Mouse (Mus musculus) MEL (cell line): ENCODE measurements around the gene Erg. TPM values are rescaled to one million over a fixed set of nuclear protein-coding genes. Genes with fewer than 3 reads are reported as not detected.

Experiments
- DNase-seq: peaks from one replicate; pipeline ENCODE4 v3.0.0; 2011; ENCODE audit warnings: low read depth, low spot score
- H3K27ac ChIP-seq: 2 replicates; pipeline ENCODE4 v1.5.1; 2012; ENCODE audit warnings: low read depth, mild to moderate bottlenecking, control low read depth, low read length, moderate library complexity; ENCODE audit not compliant: control insufficient read depth
- H3K27me3 ChIP-seq, 2 experiments: fragments of 150-350 bp in 1 of 2; sonication (generic) in 1 of 2; 2 replicates each; pipeline ENCODE4 v1.6.1; 2012; ENCODE audit warnings: low read length in 2 of 2, mild to moderate bottlenecking in 2 of 2, improper control_type of control experiment in 1 of 2, moderate library complexity in 1 of 2; ENCODE audit not compliant: insufficient read depth in 2 of 2, control insufficient read depth in 1 of 2
- H3K36me3 ChIP-seq, 2 experiments: 2 replicates each; pipeline ENCODE4 v1.6.1; 2012 to 2014; ENCODE audit warnings: low read length in 2 of 2, improper control_type of control experiment in 1 of 2, inconsistent platforms in 1 of 2, mild to moderate bottlenecking in 1 of 2; ENCODE audit not compliant: insufficient read depth in 2 of 2, control insufficient read depth in 1 of 2
- H3K4me1 ChIP-seq, 2 experiments: fragments of 150-350 bp in 1 of 2; sonication (generic) in 1 of 2; 2 replicates each; pipeline ENCODE4 v1.6.1; 2012; ENCODE audit warnings: low read length in 2 of 2, improper control_type of control experiment in 1 of 2, mild to moderate bottlenecking in 1 of 2; ENCODE audit not compliant: insufficient read depth in 2 of 2, control insufficient read depth in 1 of 2
- H3K4me3 ChIP-seq, 2 experiments: fragments of 150-350 bp in 1 of 2; sonication (generic) in 1 of 2; 2 replicates each; pipeline ENCODE4 v1.5.1; 2012; ENCODE audit warnings: low read depth in 2 of 2, low read length in 2 of 2, mild to moderate bottlenecking in 2 of 2, moderate library complexity in 2 of 2, control low read depth in 1 of 2, improper control_type of control experiment in 1 of 2; ENCODE audit not compliant: control insufficient read depth in 1 of 2, insufficient read depth in 1 of 2
- H3K79me2 ChIP-seq: 2 replicates; pipeline ENCODE4 v1.6.1; 2012; ENCODE audit warnings: mild to moderate bottlenecking, low read length, moderate library complexity; ENCODE audit not compliant: control insufficient read depth, poor library complexity, insufficient read depth
- H3K9ac ChIP-seq: 2 replicates; pipeline ENCODE4 v1.6.1; 2012; ENCODE audit warnings: low read depth, mild to moderate bottlenecking, control low read depth, low read length, moderate library complexity; ENCODE audit not compliant: control insufficient read depth, poor library complexity, severe bottlenecking
- H3K9me3 ChIP-seq: fragments of 150-350 bp; sonication (generic); replicated peaks from 2 replicates; pipeline ENCODE4 v1.6.1; 2012; ENCODE audit warnings: mild to moderate bottlenecking, low read length, improper control_type of control experiment, moderate library complexity; ENCODE audit not compliant: insufficient read depth
- BHLHE40 ChIP-seq: IDR thresholded peaks from 2 replicates; pipeline ENCODE4 v1.6.1; 2012; ENCODE audit warnings: low read depth, mild to moderate bottlenecking, inconsistent platforms, low read length, improper control_type of control experiment, borderline replicate concordance
- CHD1 ChIP-seq: IDR thresholded peaks from 2 replicates; pipeline ENCODE4 v1.6.1; 2012; ENCODE audit warnings: low read depth, mild to moderate bottlenecking, inconsistent platforms, low read length, improper control_type of control experiment
- CTCF ChIP-seq, 3 experiments: IDR thresholded peaks in 2 of 3; conservative IDR thresholded peaks in 1 of 3; 2 replicates each; pipeline ENCODE4 v1.5.1; 2011 to 2012; ENCODE audit warnings: low read length in 3 of 3, low read depth in 2 of 3, mild to moderate bottlenecking in 2 of 3, improper control_type of control experiment in 1 of 3, inconsistent platforms in 1 of 3, mixed read lengths in 1 of 3, moderate library complexity in 1 of 3; ENCODE audit not compliant: control insufficient read depth in 1 of 3, insufficient read depth in 1 of 3, poor library complexity in 1 of 3, severe bottlenecking in 1 of 3
- ELF1 ChIP-seq: IDR thresholded peaks from 2 replicates; pipeline ENCODE4 v1.6.1; 2014; ENCODE audit warnings: low read depth, mild to moderate bottlenecking, inconsistent platforms, low read length, improper control_type of control experiment, moderate library complexity
- GABPA ChIP-seq: IDR thresholded peaks from 2 replicates; pipeline ENCODE4 v1.6.1; 2012; ENCODE audit warnings: low read depth, mild to moderate bottlenecking, inconsistent platforms, low read length, improper control_type of control experiment, moderate library complexity
- GATA1 ChIP-seq: IDR thresholded peaks from 2 replicates; pipeline ENCODE4 v1.6.1; 2011; ENCODE audit warnings: low read depth, low read length, improper control_type of control experiment
- HCFC1 ChIP-seq: IDR thresholded peaks from 2 replicates; pipeline ENCODE4 v1.6.1; 2012; ENCODE audit warnings: low read depth, mild to moderate bottlenecking, inconsistent platforms, low read length, improper control_type of control experiment, moderate library complexity
- JUND ChIP-seq: IDR thresholded peaks from 2 replicates; pipeline ENCODE4 v1.6.1; 2011; ENCODE audit warnings: low read depth, mild to moderate bottlenecking, improper control_type of control experiment, low read length
- KAT2A ChIP-seq: conservative IDR thresholded peaks from 2 replicates; pipeline ENCODE4 v1.6.1; 2012; ENCODE audit warnings: low read depth, low read length, improper control_type of control experiment, inconsistent platforms
- MAFK ChIP-seq: IDR thresholded peaks from 2 replicates; pipeline ENCODE4 v1.6.1; 2011; ENCODE audit warnings: low read depth, mild to moderate bottlenecking, low read length, improper control_type of control experiment, borderline replicate concordance
- MAX ChIP-seq: IDR thresholded peaks from 2 replicates; pipeline ENCODE4 v1.6.1; 2011; ENCODE audit warnings: low read length, improper control_type of control experiment
- MAZ ChIP-seq: IDR thresholded peaks from 2 replicates; pipeline ENCODE4 v1.6.1; 2012; ENCODE audit warnings: low read depth, mild to moderate bottlenecking, inconsistent platforms, low read length, improper control_type of control experiment
- MYC ChIP-seq: IDR thresholded peaks from 2 replicates; pipeline ENCODE4 v1.6.1; 2011; ENCODE audit warnings: low read depth, mild to moderate bottlenecking, low read length, improper control_type of control experiment, moderate library complexity
- POLR2A ChIP-seq, 2 experiments: IDR thresholded peaks; 2 replicates each; pipeline ENCODE4 v1.6.1; 2011 to 2012; ENCODE audit warnings: low read length in 2 of 2, mild to moderate bottlenecking in 2 of 2, control low read depth in 1 of 2, improper control_type of control experiment in 1 of 2, low read depth in 1 of 2, moderate library complexity in 1 of 2; ENCODE audit not compliant: control insufficient read depth in 1 of 2, insufficient read depth in 1 of 2, poor library complexity in 1 of 2
- POLR2AphosphoS2 ChIP-seq: IDR thresholded peaks from 2 replicates; pipeline ENCODE4 v1.6.1; 2011; ENCODE audit warnings: low read length, improper control_type of control experiment
- POLR2AphosphoS5 ChIP-seq: IDR thresholded peaks from 2 replicates; pipeline ENCODE4 v1.6.1; 2012; ENCODE audit warnings: low read depth, borderline replicate concordance, mild to moderate bottlenecking, inconsistent platforms, low read length, moderate library complexity, mixed read lengths
- RCOR1 ChIP-seq: IDR thresholded peaks from 2 replicates; pipeline ENCODE4 v1.6.1; 2012; ENCODE audit warnings: low read depth, mild to moderate bottlenecking, inconsistent platforms, low read length, improper control_type of control experiment
- SIN3A ChIP-seq: IDR thresholded peaks from 2 replicates; pipeline ENCODE4 v1.6.1; 2012; ENCODE audit warnings: low read length, improper control_type of control experiment, inconsistent platforms
- SMC3 ChIP-seq: IDR thresholded peaks from 2 replicates; pipeline ENCODE4 v1.6.1; 2011; ENCODE audit warnings: low read depth, low read length, improper control_type of control experiment
- TBP ChIP-seq: IDR thresholded peaks from 2 replicates; pipeline ENCODE4 v1.8.0; 2011; ENCODE audit warnings: low read depth, low read length, improper control_type of control experiment
- USF1 ChIP-seq: IDR thresholded peaks from 2 replicates; pipeline ENCODE4 v1.6.1; 2014; ENCODE audit warnings: low read depth, mild to moderate bottlenecking, inconsistent platforms, low read length, improper control_type of control experiment, moderate library complexity
- ZC3H11A ChIP-seq: IDR thresholded peaks from 2 replicates; pipeline ENCODE4 v1.6.1; 2012; ENCODE audit warnings: low read depth, mild to moderate bottlenecking, inconsistent platforms, low read length, improper control_type of control experiment
- ZKSCAN1 ChIP-seq: IDR thresholded peaks from 2 replicates; pipeline ENCODE4 v1.6.1; 2012; ENCODE audit warnings: low read depth, mild to moderate bottlenecking, inconsistent platforms, low read length, improper control_type of control experiment, moderate library complexity
- ZNF384 ChIP-seq: IDR thresholded peaks from 2 replicates; pipeline ENCODE4 v1.6.1; 2012; ENCODE audit warnings: low read depth, mild to moderate bottlenecking, inconsistent platforms, low read length, improper control_type of control experiment
- polyA plus RNA-seq, 2 experiments: library from polyadenylated mRNA; stranded (reverse) in 1 of 2; unstranded in 1 of 2; fragments of >175 nt in 1 of 2; fragments of >200 nt in 1 of 2; gene quantifications; 2 replicates each; pipeline versions ENCODE4 v1.2.1 to v1.2.4; 2012; ENCODE audit warnings: low replicate concordance in 2 of 2, low read depth in 1 of 2; ENCODE audit not compliant: insufficient read length in 2 of 2, insufficient read depth in 1 of 2, missing spikeins in 1 of 2
- total RNA-seq: library from RNA; depleted of rRNA; stranded (reverse); fragments of 300-350 nt; gene quantifications from 2 replicates; pipeline ENCODE4 v1.2.3, GENCODE M21; 2012

Gene Erg
- total and polyA plus RNA-seq, 3 experiments, result 0.11 to 0.27 TPM; not detected in 1

DNA sequence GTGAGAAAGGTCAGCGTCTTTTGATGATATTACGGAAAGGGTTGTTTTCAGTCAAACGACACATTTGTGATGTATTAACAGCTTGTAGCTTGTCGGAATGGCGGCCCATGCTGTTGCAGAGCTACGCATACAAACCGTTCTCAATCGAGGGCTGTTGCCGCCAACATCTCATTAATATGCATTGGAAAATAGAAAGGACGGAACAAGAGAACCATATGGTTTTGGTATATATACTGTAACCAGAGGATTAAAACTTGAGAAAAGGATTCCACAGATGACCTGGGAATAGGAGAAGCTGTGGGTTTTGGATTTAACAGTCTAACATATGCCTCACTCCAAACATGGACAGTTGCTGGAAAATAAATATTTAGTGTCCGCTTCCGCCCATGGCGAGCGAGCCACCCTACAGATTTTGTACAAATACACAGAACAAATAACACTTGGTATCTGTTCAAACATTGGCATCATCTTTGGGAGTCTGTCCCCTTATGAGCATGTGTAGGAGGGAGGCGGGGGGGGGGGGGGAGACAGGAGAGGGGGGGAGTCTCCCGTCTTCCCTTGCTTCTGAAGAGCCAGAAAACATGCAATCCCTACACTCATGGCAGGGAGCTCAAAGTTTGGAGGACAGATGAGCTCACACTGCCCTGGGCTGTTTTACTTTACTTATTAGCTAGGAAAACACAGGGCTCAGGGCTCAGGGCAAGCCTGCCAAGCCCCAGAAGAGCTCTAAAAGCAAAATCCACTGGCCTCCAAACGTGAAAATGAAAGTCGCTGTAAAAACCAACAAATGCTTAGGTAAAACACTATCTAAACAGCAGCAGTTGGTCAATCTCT, 222.5 kb downstream of the Erg start:
- TF ChIP-seq TBP (no peak), ZNF384 (no peak), POLR2AphosphoS5 (no peak), CTCF (IDR thresholded peaks at IDR 0.05 in 2 of 3, conservative IDR thresholded peaks at IDR 0.05 in 1 of 3; ENCODE audit: control insufficient read depth in 1 of 3, insufficient read depth in 1 of 3, low read depth in 2 of 3, low read length in 3 of 3, poor library complexity in 1 of 3, severe bottlenecking in 1 of 3) (no peak), JUND (no peak), SMC3 (no peak), ELF1 (no peak), MAFK (no peak), BHLHE40 (no peak), SIN3A (no peak), USF1 (no peak), POLR2AphosphoS2 (no peak), HCFC1 (no peak), KAT2A (no peak)
- Histone ChIP-seq H3K9ac (no peak overlapping the region), H3K27ac (no peak overlapping the region), H3K4me1 (no peaks in the 10 kb centered on the region), H3K79me2 (no peaks in the 10 kb centered on the region), H3K4me3 (no peak overlapping the region), H3K27me3 (peaks cover 1 to 7% of the 10 kb centered on the region in 2 experiments), H3K9me3 (no peaks in the 10 kb centered on the region), H3K36me3 (no peaks in the 10 kb centered on the region)
- no peak for DNase-seq

DNA sequence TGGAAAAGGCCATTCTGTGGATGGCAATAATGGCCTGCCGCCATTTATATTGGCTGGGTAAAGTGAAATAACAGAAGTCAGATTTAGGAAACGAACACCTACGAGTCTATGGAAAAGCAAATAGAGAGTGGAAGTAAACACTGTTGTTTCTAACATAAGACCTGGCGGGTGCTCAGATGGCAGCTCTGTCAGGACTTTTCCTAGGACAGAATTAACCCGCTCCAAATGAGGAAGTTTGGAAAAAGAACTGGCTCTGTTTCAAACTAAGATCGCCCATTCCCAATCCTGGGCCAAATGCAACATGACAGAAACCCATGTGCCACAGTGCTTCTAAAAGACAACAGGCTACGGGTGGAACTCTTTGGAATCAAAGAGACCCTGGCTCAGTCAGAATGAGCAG, 224.4 kb downstream of the Erg start:
- DNase-seq, result no peak
- Histone ChIP-seq H3K9me3 (no peaks in the 10 kb centered on the region), H3K4me1 (no peaks in the 10 kb centered on the region), H3K36me3 (no peaks in the 10 kb centered on the region), H3K4me3 (no peak overlapping the region), H3K9ac (no peak overlapping the region), H3K27me3 (peaks cover 0 to 6% of the 10 kb centered on the region in 2 experiments; a peak in 3 of 4 replicates), H3K79me2 (no peaks in the 10 kb centered on the region), H3K27ac (no peak overlapping the region)
- TF ChIP-seq POLR2A (IDR thresholded peaks at IDR 0.05; ENCODE audit: control insufficient read depth in 1 of 2, insufficient read depth in 1 of 2, low read depth in 1 of 2, low read length in 2 of 2, poor library complexity in 1 of 2) (no peak), USF1 (no peak), MAZ (no peak), GABPA (no peak), MAX (no peak), SIN3A (no peak), MYC (no peak), ZKSCAN1 (no peak), KAT2A (no peak), ZC3H11A (no peak), ELF1 (no peak), POLR2AphosphoS5 (no peak), RCOR1 (no peak), CHD1 (no peak), MAFK (no peak), GATA1 (no peak), SMC3 (no peak)
